Mouse (Mus musculus) embryo, embryonic 10.5 days (tissue): Measurements from ENCODE around the gene Cetn4.

ENCODE experiments used
- DNase-seq: peaks from one replicate; pipeline ENCODE4 v3.0.0-alpha.2; 2015; ENCODE audit warnings: low spot score

Cetn4 gene

DNA sequence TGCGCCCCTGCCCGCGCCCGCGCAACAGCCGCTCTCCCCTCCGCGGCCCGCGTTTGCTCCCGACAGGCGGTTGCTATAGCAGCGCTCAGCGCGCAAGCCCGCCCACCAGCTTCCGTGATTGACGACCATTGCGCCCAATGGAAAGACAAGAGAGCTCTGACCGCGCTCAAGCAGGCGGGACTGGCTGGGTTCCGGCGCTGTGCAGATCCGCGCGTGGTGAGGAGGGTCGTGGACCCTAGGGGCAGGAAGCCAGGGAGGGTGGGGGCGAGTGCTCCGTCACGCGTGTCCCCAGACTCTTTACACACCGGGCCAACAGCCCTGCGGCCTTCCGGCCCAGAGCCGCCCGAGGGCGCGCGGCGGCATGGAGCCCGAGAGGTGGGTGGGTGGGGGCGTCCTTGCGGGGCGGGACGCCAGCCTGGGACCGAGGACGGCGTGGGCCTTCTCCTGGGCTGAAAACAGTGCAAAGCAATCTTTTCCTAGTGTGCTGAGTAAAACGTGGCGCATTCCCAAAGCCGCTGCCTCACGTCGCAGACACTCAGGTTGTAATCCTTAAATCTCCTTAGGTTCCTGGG, at the start of gene Cetn4, which contains the start of gene Bbs12:
Gene Cetn4, minus strand, starts transcription at position 339 of the 572 bp plus-strand sequence.
Gene Bbs12, plus strand, starts transcription at position 185 of the 572 bp plus-strand sequence.
- DNase-seq, result peak; percentile 97

DNA sequence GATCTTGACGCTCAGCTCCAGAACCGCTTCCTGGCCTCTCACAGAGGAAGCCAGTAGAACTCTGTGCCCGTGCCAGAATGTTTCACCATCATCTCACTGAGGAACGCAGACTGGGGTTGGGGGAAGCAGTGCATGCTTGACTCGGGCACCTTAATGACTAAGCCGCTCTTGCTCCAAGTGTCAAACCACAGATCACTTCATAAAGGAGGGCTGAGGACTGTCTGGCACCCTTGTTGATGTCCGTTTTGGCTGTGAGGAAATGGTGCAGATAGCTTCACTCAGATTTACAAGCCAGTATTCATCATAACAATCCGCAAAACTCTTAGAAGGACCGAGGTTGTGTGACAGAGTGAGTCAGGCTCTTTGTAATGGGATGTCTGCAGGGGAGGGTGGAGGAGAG, 48.2 kb upstream of the Cetn4 start:
- no peak for DNase-seq

DNA sequence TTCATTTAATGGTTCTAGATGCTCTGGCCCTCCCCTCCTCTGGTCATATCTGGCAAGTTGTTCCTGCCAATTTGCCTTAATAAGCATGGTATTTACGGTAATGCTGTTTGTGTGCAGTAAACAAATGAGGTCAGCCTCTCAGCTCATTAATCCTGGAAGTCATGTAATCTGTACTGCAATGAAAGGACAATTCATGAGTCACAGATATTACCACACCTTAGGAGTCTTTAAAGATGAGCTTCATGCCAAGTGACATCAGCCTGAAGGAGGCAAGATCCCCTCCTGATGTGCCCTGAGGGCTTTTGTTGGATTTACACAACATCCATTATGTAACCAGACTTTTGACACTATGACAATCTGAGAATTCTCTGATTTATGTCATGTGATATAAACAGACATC, 42.2 kb upstream of the Cetn4 start:
- no peak for DNase-seq

DNA sequence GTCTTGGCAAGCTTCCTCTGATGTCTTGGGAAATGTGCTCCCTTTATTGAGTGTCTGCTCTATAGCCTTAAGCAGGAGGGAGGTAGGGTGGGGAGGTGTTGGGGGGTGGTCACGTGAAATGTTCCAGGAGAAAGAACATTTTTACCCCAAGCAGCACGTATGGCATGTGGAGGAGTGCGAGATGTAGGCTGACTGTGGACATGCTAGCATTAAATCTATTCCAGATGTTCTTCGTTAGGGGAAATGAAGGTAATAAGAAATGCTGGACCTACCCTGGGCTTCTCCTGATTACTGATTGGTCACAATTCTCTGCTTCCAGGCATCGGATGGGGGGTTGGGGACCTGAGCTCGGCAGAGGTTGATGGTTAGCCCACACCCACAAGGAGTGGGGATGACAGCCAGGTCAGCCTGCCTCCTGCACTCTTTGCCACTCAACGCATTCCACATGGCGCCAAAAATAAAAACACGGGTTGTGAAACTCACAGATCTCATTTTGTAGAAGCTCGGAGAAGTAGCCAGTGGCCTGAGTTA, 41.5 kb upstream of the Cetn4 start:
- no peak for DNase-seq

DNA sequence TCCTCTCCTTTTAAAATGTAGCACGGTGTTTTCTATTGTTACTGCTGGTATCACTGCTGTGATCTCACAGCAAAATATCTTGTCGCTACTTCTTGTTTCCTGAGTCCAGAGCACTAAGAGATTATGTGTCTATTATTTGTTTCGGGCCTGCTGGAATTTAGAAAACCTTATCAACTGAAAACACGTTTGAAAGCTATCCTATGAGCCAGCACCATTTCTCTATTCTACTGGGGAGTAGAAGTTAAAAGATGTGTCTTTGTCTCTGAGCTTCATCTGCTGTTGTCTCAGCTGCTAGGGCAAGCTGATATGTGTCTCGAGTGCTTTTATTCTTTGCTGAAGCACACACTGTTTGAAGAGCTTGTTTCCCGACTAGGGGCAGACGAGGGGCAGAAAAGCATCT, 37.9 kb upstream of the Cetn4 start:
- no peak for DNase-seq

DNA sequence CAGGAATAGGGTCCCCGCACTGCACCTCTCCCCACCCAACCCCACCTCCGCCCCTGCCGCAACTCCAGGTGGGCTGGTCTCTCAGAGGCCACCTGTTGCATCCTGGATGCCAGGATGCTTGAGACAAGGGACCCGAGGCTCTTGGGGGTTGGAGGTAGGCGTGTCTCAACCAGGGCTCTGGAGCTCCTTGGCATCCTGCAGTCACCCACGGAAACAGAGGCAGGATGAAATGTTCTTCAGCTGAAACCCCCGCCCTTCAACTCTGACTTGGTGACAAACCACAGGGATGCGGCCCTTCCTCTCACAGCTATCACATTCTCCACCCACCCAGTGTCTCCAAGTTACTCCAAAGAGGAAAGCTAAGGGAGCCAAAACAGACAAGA, 36.6 kb upstream of the Cetn4 start:
- DNase-seq, result peak; percentile 19

DNA sequence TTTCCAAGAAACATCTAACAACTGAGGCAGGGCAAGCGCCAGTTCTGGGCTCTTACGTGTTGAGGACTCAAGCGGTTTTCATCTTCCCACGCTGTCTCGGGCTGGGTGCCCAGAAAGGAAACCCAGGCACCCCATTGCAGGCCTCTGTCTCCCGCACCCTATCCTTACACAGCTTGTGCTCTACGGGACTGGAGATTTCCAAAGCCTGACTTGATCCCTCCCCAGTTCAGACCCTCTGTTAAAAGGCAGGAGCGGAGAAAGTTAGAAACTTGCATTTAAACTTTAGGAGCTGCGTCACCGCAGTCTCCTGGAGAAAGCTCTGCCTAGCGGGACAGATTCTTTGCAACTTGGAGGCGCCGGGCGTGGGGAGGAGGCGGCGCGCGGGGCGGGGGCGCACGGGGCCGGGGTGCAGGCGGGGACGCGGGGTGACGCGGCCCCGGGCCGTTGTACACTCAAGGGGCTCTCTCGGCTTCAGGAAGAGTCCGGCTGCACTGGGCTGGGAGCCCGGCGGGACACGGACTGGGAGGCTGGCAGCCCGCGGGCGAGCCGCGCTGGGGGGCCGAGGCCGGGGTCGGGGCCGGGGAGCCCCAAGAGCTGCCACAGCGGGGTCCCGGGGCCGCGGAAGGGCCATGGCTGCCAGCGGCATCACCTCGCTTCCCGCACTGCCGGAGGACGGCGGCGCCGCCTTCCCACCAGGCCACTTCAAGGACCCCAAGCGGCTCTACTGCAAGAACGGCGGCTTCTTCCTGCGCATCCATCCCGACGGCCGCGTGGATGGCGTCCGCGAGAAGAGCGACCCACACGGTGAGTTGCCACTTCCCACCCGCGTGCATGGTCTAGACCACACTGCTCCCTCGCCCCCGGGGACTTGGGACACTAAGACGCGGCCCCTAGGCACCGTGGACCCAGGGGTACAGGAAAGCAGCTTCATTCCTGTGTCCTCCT, 36.0 kb upstream of the Cetn4 start, which contains the start of gene Fgf2:
Gene Fgf2, plus strand, starts transcription at position 126 of the 945 bp plus-strand sequence.
- peak; percentile 40 for DNase-seq

DNA sequence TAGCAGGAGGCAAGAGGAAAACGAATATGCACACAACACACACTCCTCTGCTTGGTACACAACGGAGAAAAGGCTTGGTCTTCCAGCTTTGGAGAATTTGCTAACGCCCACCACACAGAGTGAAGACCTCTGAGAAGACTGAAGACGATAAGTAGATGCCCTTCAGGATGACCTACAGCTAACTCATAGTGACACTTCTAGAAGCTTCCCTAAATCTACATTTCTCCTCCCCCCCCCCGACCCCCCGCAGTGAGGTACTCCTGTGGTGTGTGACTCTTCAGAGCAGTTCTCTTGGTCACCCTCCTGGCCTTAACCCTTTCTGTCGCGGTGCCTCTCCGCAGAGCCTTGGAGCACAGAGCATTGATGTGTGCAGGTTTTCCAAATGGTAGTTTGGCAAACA, 35.2 kb upstream of the Cetn4 start:
- DNase-seq, result peak; percentile 8

DNA sequence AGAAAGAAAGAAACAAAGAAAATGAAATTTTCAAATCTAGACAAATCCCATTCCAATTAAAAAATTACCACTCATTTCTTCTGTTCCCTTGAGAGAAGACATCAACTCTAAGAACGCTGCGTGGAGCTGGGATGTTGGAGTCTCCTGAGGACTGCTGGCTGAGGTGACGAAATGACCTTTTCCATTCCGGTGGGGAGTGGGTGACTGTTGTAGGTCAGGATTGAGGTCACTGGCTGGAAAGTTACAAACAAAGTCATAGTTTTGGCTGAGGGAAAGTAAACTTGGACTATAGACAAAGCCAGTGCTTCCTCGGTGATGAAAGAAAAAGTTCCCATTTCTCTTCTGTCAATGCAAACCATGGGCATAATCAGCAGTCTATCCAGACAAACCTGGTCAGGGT, 30.3 kb upstream of the Cetn4 start:
- DNase-seq, result no peak

DNA sequence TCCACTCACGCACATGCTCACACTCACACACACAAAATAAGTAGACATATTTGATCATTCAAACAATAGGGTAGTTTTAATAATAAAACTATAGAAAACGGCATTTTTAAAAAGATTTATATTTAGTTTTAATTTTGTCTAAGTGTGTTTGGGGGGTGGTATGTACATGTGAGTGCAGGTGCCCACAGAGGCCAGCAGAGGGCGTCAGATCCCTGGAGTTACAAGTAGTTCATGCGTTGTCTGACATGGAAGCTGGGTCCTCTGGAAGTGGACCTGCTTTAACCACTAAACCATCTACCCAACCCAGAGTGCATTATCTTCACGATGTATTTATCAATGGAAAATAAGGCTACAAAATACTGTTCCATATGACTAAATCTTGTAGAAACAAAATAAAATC, 28.6 kb upstream of the Cetn4 start:
- DNase-seq, result peak; percentile 38

DNA sequence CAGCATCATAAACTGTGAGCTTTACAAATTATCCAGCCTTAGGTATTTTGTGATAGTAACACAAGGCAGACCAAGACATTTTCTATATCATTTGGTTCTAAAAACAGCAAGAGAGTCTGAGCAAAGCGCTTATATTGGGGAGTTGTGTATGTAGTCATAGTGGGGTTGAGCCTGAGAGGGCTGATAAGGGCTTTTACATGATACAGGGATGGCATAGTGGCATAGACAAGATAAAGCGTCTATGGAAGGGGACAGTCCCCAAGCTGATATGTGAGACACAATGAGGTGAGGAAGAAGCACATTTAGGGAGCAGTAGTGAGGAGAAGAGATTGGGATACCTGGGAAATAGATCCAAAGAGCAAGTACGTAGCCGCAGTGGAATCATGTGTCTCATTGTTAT, 21.5 kb upstream of the Cetn4 start:
- no peak for DNase-seq

DNA sequence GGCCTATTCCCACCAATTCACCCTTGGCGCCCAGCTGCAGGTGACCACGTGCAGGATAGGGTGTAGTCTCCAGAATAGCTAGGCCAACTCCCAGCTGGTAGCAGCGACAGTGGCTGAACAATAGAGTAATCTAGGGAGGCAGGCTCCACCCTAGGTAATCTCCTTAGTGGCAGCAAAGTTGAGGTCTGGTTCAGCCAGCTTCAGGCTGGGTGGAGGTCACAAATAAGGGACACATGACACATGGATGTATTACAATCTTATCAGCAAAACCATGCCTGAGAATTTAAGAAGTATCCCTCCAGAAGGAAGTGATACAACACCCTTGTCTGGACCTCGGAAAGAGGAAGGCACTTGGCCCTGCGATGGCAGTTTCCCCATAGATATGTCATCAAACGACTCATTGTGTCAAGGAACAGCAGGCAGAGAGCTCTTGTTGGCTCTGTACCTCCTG, 19.5 kb upstream of the Cetn4 start:
- no peak for DNase-seq

DNA sequence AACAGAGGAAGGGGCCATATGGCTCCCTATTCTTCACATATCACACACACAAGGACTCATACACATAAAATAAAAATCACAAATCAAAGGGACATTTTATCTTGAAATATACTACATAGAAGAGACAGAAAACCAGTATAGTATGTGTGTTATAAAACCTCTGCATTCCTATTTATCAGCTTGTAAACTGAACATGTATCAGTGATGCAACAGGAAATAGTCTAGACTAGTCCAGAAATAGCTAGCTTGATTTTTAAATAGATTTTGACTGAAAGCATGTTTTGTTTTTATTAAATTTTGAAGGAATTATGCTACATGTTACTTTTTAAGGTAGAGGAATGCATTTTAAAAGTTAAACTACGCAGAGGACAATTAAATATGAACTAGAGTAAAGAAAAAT, 17.5 kb upstream of the Cetn4 start:
- DNase-seq, result no peak

DNA sequence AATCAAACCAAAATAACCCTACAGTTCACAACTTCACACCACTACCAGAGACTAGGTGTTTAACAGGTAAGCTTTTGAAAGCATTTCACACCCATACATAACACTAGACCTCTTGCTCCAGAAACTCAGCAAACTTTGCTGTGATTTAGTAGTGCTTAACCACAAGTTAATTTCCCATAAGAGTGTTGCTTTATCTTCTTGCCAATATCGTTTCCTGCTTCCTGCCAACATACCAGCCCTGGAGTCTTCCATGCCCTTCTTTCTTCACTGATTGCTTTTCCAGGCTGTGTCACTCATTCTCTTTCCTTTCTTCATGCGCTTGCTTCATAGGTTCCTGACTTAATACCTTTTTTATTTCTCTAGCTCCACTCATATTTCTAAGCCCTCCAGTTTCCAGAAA, 16.0 kb upstream of the Cetn4 start:
- no peak for DNase-seq

DNA sequence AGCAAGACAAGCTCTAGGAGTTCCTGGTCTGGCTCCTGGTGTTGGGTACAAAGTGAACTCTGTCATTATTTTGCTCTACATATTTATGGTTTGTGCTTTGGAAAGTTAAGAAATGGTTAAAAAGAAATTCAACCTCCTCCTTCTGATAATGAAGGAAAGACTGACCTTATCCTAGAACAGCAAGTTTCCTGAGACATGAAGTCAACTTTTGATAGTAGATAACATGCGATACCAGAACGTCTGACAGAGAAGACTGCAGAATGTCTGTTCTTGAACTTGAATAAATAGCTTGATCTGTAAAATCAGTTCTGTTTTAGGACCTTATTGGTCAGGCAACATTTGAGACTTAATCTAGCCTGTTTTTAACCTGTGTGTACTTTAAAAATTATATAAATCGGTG, 14.1 kb upstream of the Cetn4 start:
- DNase-seq, result no peak

DNA sequence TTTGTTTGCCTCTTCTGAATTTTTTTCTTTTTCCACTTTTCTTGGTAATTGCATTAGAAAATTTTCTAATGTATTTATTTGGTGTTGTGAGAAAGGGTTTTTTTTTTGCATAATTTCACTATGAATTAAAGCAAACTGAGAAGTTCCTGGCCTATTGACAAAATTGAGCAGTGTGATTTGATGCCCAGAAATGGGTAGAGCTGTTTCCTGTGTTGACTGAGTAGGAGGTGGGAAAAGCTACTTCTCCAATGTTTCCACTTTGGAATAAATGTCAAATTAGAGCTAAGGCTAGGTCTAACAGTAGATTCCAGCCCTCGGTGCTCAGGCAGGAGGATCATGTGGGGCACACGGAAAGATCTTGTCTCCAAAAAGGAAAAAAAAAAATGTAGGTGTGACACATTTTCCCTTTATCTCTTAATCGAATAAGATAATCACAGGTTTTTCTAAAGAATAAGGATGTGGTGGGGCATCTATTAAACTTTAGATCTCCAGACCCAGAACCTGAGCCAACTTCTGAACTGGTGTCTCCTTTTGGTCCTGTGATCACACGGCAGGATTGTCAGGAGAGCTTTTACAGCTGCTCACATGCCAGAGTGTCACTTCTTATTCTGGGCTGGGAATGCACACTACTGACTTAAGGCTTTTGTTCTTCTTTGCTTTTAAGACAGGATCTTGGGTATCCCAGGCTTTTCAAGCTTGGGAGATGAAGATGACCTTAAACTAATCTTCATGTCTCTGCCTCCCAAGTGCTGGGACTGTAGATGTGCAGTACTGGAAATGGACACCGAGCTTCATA, 13.0 kb upstream of the Cetn4 start:
- no peak for DNase-seq

DNA sequence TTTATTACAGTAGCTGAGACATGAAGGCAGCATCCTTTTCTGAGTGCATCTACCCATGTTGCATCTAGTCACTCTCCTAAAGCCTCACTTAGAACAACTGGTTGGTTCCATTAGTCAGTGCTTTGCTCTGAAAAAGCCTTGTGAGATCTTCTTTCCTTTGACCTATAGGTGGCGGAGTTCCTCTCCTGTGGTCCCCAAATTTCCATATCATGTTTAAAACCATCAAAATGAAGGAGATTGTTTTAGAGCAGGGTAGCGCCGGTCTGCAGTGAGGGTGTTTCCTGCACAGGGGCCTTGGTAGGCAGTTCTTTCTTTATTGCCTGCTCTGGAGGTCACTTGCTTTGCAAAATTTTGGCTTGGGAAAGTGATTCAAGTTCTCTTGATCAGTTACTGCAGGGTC, 11.8 kb upstream of the Cetn4 start:
- DNase-seq, result peak; percentile 66

DNA sequence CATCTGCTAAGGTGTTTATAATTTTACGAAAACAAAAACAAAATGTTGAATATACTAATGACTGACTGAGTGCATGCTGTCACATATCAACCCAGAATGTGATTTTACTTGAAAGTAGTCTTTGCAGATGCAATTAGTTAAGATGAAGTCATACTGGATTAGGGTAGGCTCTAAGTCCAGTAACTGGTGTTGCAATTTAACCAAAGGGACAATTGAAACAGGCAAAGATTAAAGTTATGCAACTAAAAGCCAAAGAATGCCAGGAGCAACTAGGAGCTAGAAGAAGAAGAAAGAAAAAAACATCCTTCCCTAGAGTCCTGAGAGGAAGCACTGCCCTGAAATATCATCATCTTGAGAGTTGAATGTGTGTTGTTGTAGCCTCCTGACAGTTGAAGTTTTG, 3.7 kb upstream of the Cetn4 start:
- DNase-seq, result no peak

DNA sequence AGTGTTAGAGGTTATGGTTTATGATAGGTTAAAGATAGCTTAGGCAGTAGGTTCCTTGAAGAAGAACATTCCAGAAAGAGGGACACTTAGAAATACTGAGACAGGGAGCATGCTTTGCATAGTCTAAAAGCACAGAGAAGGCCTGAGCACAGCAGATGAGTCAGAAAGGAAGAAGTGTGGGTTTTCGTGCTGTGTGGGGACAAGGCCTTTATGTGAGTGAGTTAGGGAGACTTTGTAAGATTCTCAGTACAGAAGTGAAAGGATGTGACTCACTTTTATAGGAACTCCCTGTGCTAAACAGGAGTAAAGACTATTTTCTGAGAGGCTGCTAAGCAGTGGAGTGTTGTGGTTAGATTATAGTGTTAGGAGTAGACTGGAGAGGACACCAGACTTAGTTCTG, 863 bp upstream of the Cetn4 start:
- peak; percentile 28 for DNase-seq

DNA sequence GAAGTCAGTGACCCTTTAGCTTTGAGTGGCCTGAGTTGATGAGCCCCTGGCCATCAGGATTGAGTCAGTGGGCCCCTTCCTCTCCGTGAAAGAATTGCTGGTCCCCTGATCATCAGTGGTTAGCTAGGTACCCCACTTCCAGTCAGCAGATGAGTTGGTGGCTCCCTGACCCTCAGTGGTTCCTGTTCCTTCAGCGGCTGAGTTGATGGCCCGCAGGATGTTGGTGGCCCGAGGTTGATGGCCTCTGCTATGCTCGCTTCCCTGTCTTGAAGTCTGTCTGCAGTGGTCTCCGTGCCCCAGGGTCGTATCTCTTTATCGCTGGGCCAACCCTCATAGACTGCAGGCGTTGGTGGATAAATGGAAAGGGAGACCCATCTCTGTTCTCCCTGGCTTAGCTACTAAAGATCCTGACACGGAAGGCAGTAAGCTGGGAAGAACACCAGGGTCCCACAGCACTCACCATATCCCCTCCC, 575 bp downstream of the Cetn4 start:
- DNase-seq, result no peak

DNA sequence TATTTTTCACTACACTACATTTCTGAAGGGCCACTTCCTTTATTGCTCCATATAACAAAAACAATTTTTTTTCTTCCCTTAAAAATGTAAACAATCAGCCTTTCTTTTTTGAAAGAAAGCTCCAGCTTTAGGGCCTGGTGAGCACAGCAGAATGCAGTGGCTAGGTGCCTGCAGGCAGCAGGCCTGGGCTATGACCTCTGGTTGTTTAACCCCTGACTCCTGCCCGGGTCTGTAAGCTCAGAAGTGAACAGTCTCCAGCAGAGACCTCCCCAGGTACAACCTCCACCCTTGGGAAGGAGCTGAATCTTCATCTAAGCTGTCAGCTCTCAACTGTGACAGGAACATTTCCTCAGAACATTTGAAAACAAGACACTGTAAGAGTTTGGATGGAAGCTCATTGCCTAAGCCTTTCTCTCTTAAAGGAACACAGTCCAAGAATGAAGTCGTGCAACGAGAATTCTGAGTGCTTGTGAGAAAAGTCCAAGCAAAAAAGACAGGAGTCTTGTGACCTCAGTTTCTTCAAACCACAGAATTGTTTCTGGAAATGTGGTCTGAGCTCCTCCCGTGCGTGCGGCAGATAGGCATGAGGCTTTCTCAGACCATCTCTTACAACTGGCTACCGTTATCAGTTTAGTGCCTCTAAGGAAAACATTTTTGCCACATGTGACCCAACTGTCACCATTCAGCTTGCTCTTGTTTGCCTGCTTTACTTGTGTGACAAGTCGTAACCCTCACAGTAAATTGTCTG, 8.9 kb downstream of the Cetn4 start:
- peak; percentile 8 for DNase-seq
